Mouse (Mus musculus): Measurements from ENCODE around the gene Camk2n1. TPM values are rescaled to one million over a fixed set of nuclear protein-coding genes. Genes with fewer than 3 reads are reported as not detected.

Camk2n1 gene
- polyA plus RNA-seq (2015; fragmentation: Illumina TruSeq; extraction: RNeasy Lipid Tissue Mini Kit (QIAGEN cat#74804); ENCODE audit: insufficient read depth, low read depth, low replicate concordance), result 11.2 TPM

DNA sequence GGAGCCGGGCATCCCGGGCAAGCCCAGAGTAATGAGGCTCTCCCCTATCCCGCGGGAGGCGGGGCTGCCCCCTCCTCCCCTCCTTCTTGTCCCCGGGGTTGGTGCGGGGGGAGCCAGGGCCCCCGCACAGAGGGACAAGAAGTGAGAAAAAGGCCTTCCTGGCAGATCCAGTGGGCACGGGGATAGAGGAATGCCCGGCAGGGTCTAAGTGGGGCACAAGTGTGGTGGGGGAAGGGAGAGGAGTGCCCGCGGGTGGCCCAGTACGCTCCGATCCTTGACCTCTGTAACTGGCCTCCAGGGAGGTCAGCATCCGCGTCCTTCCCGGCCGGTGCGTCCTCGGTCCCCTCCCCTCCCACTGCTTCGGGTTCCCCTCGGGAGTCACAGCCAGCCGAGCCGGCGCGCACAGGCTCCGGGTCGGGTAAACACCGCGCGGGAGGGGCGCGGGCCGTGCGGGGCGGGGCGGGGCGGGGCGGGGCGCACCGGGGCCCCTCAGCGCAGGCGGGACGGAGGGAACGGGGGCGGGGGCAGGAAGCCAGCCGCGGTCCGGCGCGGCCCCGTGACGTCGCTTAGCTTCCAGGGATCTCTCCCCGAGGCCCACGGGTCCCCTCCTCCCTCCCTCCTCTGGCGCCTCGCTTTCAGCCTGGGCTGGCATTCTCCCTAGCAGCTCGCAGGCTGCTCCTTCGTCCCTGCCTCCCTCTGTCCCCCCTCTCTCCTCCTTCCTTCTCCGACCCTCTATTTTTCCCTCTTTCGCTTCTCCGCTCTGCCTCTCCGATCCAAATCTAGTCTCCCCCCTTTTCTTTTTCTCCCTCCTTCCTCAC lies at the start of gene Camk2n1:
Gene Camk2n1 (plus strand): TSS at position 562 of the 818 bp plus-strand sequence.

DNA sequence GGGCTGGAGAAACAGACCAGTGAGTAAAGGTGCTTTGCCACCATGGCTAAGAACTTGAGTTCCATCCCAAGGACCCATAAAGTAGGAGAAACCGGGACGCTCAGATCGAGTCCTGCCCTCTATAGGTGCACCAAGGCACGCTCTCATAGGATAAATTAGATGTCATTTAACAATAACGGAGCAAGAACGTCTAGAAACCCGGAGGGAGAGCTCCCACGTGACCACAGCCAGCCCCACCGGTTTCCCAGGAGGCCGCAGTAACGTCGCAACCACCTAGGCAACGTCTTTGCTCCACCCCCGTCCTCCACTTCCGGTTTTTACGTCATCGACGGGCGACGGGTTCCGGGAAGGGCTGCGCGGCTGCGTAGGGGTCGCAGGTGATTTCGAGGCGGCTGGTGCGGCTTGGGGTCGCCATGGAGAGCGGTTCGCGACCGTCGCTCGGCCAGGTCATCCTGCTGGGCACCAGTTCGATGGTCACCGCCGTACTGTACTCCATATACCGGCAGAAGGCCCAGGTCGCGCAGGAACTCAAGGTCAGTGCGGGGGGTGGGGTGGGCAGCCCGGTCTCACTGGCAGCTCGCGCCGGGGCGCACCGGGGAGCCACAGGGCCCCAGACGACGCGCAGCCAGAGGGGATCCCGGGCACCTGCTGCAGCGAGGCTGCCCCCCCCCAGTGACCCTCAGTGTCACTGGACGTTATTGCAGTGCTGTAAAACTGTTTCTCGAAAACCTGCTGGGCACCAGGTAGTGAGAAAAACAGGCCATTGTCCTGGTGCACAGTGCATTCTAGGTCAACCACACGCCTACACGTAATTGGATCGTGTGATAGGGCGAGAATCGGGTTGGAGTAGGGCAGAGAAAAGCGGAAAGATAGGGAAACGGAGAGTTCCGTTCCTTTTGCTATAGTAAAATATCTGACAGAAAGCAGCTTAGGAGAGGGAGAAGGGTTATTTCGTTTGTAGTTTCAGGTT lies 19.5 kb upstream of the Camk2n1 start, which contains the start of gene Mul1:
Gene Mul1 (plus strand): TSS at position 325 of the 970 bp plus-strand sequence.

Other genes starting within 250 kb of the Camk2n1 start
- 32.4 TPM for gene Hp1bp3, start 238.0 kb upstream of the Camk2n1 start, polyA plus RNA-seq (2015; fragmentation: Illumina TruSeq; extraction: RNeasy Lipid Tissue Mini Kit (QIAGEN cat#74804); ENCODE audit: insufficient read depth, low read depth, low replicate concordance)
- gene Sh2d5, start 203.9 kb upstream of the Camk2n1 start, polyA plus RNA-seq (2015; fragmentation: Illumina TruSeq; extraction: RNeasy Lipid Tissue Mini Kit (QIAGEN cat#74804); ENCODE audit: insufficient read depth, low read depth, low replicate concordance), result 0.52 TPM
- not detected for gene Kif17, start 203.9 kb upstream of the Camk2n1 start, polyA plus RNA-seq (2015; fragmentation: Illumina TruSeq; extraction: RNeasy Lipid Tissue Mini Kit (QIAGEN cat#74804); ENCODE audit: insufficient read depth, low read depth, low replicate concordance)
- gene Ddost, start 149.6 kb upstream of the Camk2n1 start, polyA plus RNA-seq (2015; fragmentation: Illumina TruSeq; extraction: RNeasy Lipid Tissue Mini Kit (QIAGEN cat#74804); ENCODE audit: insufficient read depth, low read depth, low replicate concordance), result 51.1 TPM
- gene Pink1, start 128.0 kb upstream of the Camk2n1 start, polyA plus RNA-seq (2015; fragmentation: Illumina TruSeq; extraction: RNeasy Lipid Tissue Mini Kit (QIAGEN cat#74804); ENCODE audit: insufficient read depth, low read depth, low replicate concordance), result 26.8 TPM
- 3.3 TPM for gene Cda, start 86.3 kb upstream of the Camk2n1 start, polyA plus RNA-seq (2015; fragmentation: Illumina TruSeq; extraction: RNeasy Lipid Tissue Mini Kit (QIAGEN cat#74804); ENCODE audit: insufficient read depth, low read depth, low replicate concordance)
- not detected for gene Fam43b, start 57.8 kb upstream of the Camk2n1 start, polyA plus RNA-seq (2015; fragmentation: Illumina TruSeq; extraction: RNeasy Lipid Tissue Mini Kit (QIAGEN cat#74804); ENCODE audit: insufficient read depth, low read depth, low replicate concordance)
- gene Mul1, start 19.6 kb upstream of the Camk2n1 start, polyA plus RNA-seq (2015; fragmentation: Illumina TruSeq; extraction: RNeasy Lipid Tissue Mini Kit (QIAGEN cat#74804); ENCODE audit: insufficient read depth, low read depth, low replicate concordance), result 4.3 TPM
- 0.26 TPM for gene Vwa5b1, start 181.6 kb downstream of the Camk2n1 start, polyA plus RNA-seq (2015; fragmentation: Illumina TruSeq; extraction: RNeasy Lipid Tissue Mini Kit (QIAGEN cat#74804); ENCODE audit: insufficient read depth, low read depth, low replicate concordance)